Mouse (Mus musculus) embryonic facial prominence, embryonic 14.5 days (tissue): Measurements from ENCODE around the gene Zfp652. TPM values are rescaled to one million over a fixed set of nuclear protein-coding genes. Genes with fewer than 3 reads are reported as not detected.

ENCODE experiments used
- ATAC-seq: fragments of 200-750 bp; cut with Nextera tagmentation; 2 replicates; pipeline ENCODE4 v1.8.0; 2017; ENCODE audit warnings: low read depth, moderate number of reproducible peaks, moderate TSS enrichment
- DNase-seq: peaks from one replicate; pipeline ENCODE4 v3.0.0-alpha.2; 2015; ENCODE audit warnings: low spot score
- H3K27ac ChIP-seq: fragments of 300-500 bp; sonication (generic); replicated peaks from 2 replicates; pipeline ENCODE4 v1.5.1; 2014; ENCODE audit warnings: low read depth, mild to moderate bottlenecking, low read length, moderate library complexity
- H3K27me3 ChIP-seq: fragments of 300-500 bp; sonication (generic); replicated peaks from 2 replicates; pipeline ENCODE4 v1.6.1; 2014; ENCODE audit warnings: low read length; ENCODE audit not compliant: control insufficient read depth, insufficient read depth
- H3K36me3 ChIP-seq: fragments of 300-500 bp; sonication (generic); 2 replicates; pipeline ENCODE4 v1.6.1; 2014; ENCODE audit warnings: low read length, mixed read lengths; ENCODE audit not compliant: control insufficient read depth, insufficient read depth
- H3K4me1 ChIP-seq: fragments of 300-500 bp; sonication (generic); 2 replicates; pipeline ENCODE4 v1.6.1; 2014; ENCODE audit warnings: antibody characterized with exemption, low read length; ENCODE audit not compliant: control insufficient read depth, insufficient read depth
- H3K4me2 ChIP-seq: fragments of 300-500 bp; sonication (generic); 2 replicates; pipeline ENCODE4 v1.6.1; 2014; ENCODE audit warnings: low read depth, mild to moderate bottlenecking, low read length, moderate library complexity, mixed read lengths
- H3K4me3 ChIP-seq: fragments of 300-500 bp; sonication (generic); 2 replicates; pipeline ENCODE4 v1.5.1; 2014; ENCODE audit warnings: low read depth, mild to moderate bottlenecking, low read length
- H3K9ac ChIP-seq: fragments of 300-500 bp; sonication (generic); 2 replicates; pipeline ENCODE4 v1.6.1; 2014; ENCODE audit warnings: low read depth, mild to moderate bottlenecking, low read length, moderate library complexity, mixed read lengths
- H3K9me3 ChIP-seq: fragments of 300-500 bp; sonication (generic); 2 replicates; pipeline ENCODE4 v1.6.1; 2016; ENCODE audit warnings: low read length; ENCODE audit not compliant: control insufficient read depth
- WGBS: fragments of 180-500 bp; shearing (Covaris S2); extraction: QIAGEN DNeasy Blood & Tissue Kit; methylation state at CpG from one replicate; pipeline ENCODE4 v1.1.7; 2014; 5-methylcytosine and 5-hydroxymethylcytosine counted together
- polyA plus RNA-seq: library from polyadenylated mRNA; unstranded; fragments of >200 nt; fragmentation: Nextera tagmentation; extraction: Ambion mirVana; gene quantifications from 2 replicates; pipeline ENCODE4 v1.2.1, GENCODE M21; 2014

Zfp652 gene
- polyA plus RNA-seq, 1 experiment from 2014 or later = 11.5 TPM

DNA sequence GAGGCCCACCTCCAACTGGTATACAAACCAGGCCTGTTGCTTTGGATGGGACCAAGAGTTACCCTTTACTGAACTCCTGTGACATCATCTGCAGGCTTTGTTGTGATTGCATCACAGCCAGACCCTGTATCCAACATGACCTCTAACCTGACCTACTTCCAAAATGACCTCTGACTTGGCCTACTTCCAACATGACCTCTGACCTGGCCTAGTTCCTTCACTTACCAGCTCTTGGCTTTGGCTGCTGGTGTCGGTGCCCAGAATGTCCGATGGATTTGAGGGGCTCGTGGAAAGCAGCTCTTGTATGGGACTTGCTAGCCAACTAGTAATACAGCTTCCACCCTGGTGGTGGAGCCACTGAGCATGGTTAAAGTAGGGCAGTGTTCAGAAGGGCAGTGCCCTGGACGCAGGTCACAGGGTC lies 66.4 kb downstream of the Zfp652 start:
- H3K4me1 ChIP-seq = no peaks in the 10 kb centered on the region
- H3K27me3 ChIP-seq = no peaks in the 10 kb centered on the region
- no peak overlapping the region for H3K9ac ChIP-seq
- no peaks in the 10 kb centered on the region for H3K9me3 ChIP-seq
- H3K4me3 ChIP-seq = no peak overlapping the region
- ATAC-seq (no peak), DNase-seq (no peak)
- H3K27ac ChIP-seq = no peak overlapping the region
- 76% methylated on average over 4 of the region's 4 CpGs for WGBS
- peaks cover 8% of the 10 kb centered on the region; the same call in 1 of the 2 replicates for H3K36me3 ChIP-seq
- H3K4me2 ChIP-seq = no peak overlapping the region

DNA sequence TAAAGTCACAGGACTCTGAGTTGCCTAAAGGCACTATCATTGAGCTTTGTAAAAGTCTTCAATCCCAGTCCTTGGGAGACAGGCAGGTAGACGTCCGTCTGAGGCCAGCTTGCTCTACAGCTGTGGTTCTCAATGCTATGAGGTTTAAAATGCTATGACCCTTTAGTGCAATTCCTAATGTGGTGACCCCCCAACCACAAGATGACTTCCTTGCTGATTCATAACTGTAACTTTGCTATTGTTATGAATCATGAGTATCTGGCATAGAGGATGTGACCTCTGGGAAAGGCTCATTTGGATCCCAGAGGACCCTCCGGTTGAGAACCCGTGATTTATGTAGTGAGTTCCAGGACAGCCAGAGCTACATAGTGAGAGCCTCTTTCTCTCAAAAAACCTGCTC lies 66.9 kb downstream of the Zfp652 start:
- no peak for ATAC-seq

DNA sequence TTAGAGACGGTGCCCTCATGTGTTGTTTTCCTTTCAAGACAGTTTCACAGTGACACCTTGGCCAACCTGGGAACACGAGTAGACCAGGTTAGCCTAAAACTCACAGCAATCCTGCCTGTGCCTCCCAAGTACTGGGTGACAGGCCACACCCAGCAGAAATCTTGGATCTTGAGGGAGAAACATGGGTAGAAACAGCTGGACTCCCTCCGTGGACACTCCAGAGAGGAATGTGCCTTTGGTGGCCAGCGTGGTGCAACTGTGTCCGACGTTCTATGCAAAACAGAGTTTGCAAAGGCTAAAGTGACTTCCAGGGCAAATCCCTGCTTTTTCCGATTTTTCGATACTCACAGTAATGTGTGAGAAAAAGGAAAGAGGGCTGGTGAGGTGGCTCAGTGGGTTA lies 68.0 kb downstream of the Zfp652 start:
- no peak overlapping the region for H3K4me3 ChIP-seq
- H3K36me3 ChIP-seq = peaks cover 5% of the 10 kb centered on the region; the same call in 1 of the 2 replicates
- DNase-seq (no peak), ATAC-seq (no peak)
- H3K27ac ChIP-seq = no peak overlapping the region
- H3K4me2 ChIP-seq = no peak overlapping the region
- no peak overlapping the region for H3K9ac ChIP-seq
- no peaks in the 10 kb centered on the region for H3K27me3 ChIP-seq
- WGBS = 85% methylated on average over 8 of the region's 8 CpGs
- 0 out of 2 replicates have a peak, but pooled peaks cover 2% of the 10 kb centered on the region for H3K9me3 ChIP-seq
- H3K4me1 ChIP-seq = no peaks in the 10 kb centered on the region

More for the DNA sequence above, 66.9 kb downstream of the Zfp652 start:
- Histone ChIP-seq H3K9me3 (no peaks in the 10 kb centered on the region), H3K36me3 (peaks cover 8% of the 10 kb centered on the region; the same call in 1 of the 2 replicates), H3K27ac (no peak overlapping the region), H3K9ac (no peak overlapping the region), H3K4me2 (no peak overlapping the region), H3K27me3 (no peaks in the 10 kb centered on the region), H3K4me1 (no peaks in the 10 kb centered on the region), H3K4me3 (no peak overlapping the region)
- 75% methylated on average over 4 of the region's 4 CpGs for WGBS
- no peak for DNase-seq

DNA sequence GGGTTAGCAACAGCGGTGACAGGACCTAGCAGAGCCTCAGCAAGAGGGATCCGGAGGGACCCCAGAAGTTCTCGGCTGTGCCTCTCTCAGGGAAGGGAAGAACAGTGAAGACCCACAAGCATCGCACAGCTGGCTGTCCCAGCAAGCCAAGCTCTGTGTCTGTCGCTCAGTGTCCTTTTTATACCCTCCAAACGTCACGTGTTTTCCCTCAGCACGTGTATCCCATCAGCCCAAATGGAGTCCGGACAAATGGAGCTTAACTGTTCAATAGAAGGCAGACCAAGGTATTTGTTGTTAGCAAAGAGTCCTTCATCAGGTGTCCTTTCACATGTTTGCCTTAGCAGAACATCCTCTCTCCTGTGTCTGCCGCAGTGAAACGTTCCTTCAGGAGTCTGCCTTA lies 69.1 kb downstream of the Zfp652 start:
- Histone ChIP-seq H3K9me3 (0 out of 2 replicates have a peak, but pooled peaks cover 6% of the 10 kb centered on the region), H3K27me3 (no peaks in the 10 kb centered on the region), H3K4me3 (no peak overlapping the region), H3K27ac (no peak overlapping the region), H3K9ac (no peak overlapping the region), H3K4me1 (no peaks in the 10 kb centered on the region), H3K36me3 (no peaks in the 10 kb centered on the region), H3K4me2 (no peak overlapping the region)
- WGBS = 84% methylated on average over 11 of the region's 11 CpGs
- DNase-seq = no peak
- ATAC-seq = no peak

- no peak for DNase-seq
- H3K36me3 ChIP-seq = no peaks in the 10 kb centered on the region
- no peak overlapping the region for H3K27ac ChIP-seq
- H3K27me3 ChIP-seq = no peaks in the 10 kb centered on the region
- no peak for ATAC-seq
- WGBS = 82% methylated on average over 4 of the region's 4 CpGs
- H3K4me1 ChIP-seq = no peaks in the 10 kb centered on the region
- no peak overlapping the region for H3K9ac ChIP-seq
- H3K9me3 ChIP-seq = 0 out of 2 replicates have a peak, but pooled peaks cover 6% of the 10 kb centered on the region
- no peak overlapping the region for H3K4me2 ChIP-seq
- no peak overlapping the region for H3K4me3 ChIP-seq
Measured at GRCm38 (mm10) chr11:95783457-95783856, 71.0 kb downstream of the Zfp652 start.

DNA sequence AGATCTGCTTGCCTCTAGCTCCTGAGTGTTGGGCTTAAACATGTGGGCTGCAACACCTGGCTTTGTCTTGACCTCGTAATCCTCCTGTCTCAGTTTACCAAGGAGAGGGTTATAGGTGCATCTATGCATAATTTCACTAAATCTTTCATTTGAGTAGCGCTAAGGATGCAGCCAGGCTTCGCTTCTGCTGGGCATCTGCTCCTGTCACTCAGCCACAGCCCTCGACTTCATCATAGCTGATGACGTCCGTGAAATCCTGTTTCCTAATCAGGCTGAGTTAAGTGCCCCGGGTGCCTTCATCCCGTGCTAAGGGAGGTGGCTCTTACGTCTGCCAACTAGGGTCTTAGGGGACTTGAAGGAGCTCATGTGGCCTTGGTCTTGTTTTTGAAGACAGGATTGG lies 71.5 kb downstream of the Zfp652 start:
- no peak for ATAC-seq
- no peak overlapping the region for H3K4me3 ChIP-seq
- no peak overlapping the region for H3K9ac ChIP-seq
- no peaks in the 10 kb centered on the region for H3K36me3 ChIP-seq
- no peak overlapping the region for H3K27ac ChIP-seq
- H3K4me1 ChIP-seq = no peaks in the 10 kb centered on the region
- peak; percentile 43 for DNase-seq
- H3K27me3 ChIP-seq = no peaks in the 10 kb centered on the region
- 74% methylated on average over 9 of the region's 9 CpGs for WGBS
- 0 out of 2 replicates have a peak, but pooled peaks cover 6% of the 10 kb centered on the region for H3K9me3 ChIP-seq
- no peak overlapping the region for H3K4me2 ChIP-seq

- no peaks in the 10 kb centered on the region for H3K4me1 ChIP-seq
- no peaks in the 10 kb centered on the region for H3K36me3 ChIP-seq
- WGBS = 93% methylated on average over 4 of the region's 4 CpGs
- no peak overlapping the region for H3K27ac ChIP-seq
- no peak overlapping the region for H3K4me3 ChIP-seq
- ATAC-seq = no peak
- H3K27me3 ChIP-seq = no peaks in the 10 kb centered on the region
- H3K9me3 ChIP-seq = 0 out of 2 replicates have a peak, but pooled peaks cover 6% of the 10 kb centered on the region
- H3K4me2 ChIP-seq = no peak overlapping the region
- DNase-seq = no peak
- no peak overlapping the region for H3K9ac ChIP-seq
Measured at GRCm38 (mm10) chr11:95785675-95786074, 73.2 kb downstream of the Zfp652 start.

DNA sequence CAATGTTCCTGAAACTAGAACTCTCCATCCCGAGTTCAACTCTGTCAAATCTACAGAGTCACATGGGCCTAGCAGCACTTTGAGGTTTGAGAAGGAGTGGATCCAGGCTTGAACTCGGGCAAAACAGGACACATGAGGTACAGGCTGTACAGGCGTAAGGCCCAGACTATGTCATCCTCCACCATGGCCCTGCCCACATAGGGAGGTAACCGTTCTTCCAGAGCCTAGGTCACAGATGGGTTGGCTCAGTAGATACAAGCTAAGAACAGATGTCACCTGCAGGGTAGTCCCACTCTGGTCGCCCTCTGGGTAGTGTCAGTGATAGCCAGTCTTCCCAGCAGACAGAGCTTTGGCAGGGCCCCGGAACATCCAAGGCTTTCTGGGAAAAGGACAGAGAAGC lies 74.0 kb downstream of the Zfp652 start:
- no peak for DNase-seq
- ATAC-seq = no peak
- no peak overlapping the region for H3K9ac ChIP-seq
- H3K4me1 ChIP-seq = no peaks in the 10 kb centered on the region
- no peak overlapping the region for H3K4me3 ChIP-seq
- H3K9me3 ChIP-seq = 0 out of 2 replicates have a peak, but pooled peaks cover 6% of the 10 kb centered on the region
- no peaks in the 10 kb centered on the region for H3K27me3 ChIP-seq
- WGBS = 84% methylated on average over 6 of the region's 6 CpGs
- H3K4me2 ChIP-seq = no peak overlapping the region
- H3K36me3 ChIP-seq = no peaks in the 10 kb centered on the region
- H3K27ac ChIP-seq = no peak overlapping the region

- WGBS = 87% methylated on average over 8 of the region's 8 CpGs
Measured at GRCm38 (mm10) chr11:95789451-95789891, 77.0 kb downstream of the Zfp652 start.

More at GRCm38 (mm10) chr11:95789451-95789891, 77.0 kb downstream of the Zfp652 start:
- ATAC-seq = no peak
- no peak overlapping the region for H3K4me2 ChIP-seq
- H3K36me3 ChIP-seq = no peaks in the 10 kb centered on the region
- no peak overlapping the region for H3K9ac ChIP-seq
- H3K4me1 ChIP-seq = peaks cover 10% of the 10 kb centered on the region; the same call in 1 of the 2 replicates
- 0 out of 2 replicates have a peak, but pooled peaks cover 6% of the 10 kb centered on the region for H3K9me3 ChIP-seq
- no peak overlapping the region for H3K27ac ChIP-seq
- H3K27me3 ChIP-seq = no peaks in the 10 kb centered on the region
- DNase-seq = no peak
- no peak overlapping the region for H3K4me3 ChIP-seq
